Mouse (Mus musculus) cerebellum, adult 9-10 months (tissue): ENCODE measurements around the gene Dscam.

ENCODE experiments used
- DNase-seq: peaks from one replicate; pipeline ENCODE4 v3.0.0; 2022

The Dscam gene

DNA sequence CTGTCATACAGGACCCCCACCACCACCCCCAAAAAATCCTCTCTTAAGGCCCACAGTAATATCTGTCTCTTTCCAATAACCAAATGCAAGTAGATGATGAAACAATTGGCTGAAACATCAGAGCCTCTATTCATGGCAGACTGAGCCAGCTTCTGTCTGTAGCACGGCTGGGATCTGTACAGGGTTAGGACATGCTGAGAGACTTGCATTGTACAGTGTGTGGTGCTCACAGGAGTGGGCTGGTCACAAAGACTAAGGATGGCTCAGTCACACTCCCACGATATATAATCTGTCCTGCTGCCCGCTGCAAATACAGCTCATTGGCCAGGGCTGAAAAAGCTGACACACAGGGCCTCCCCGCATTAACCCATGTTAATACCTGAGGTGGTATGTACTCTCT is 474.7 kb downstream of the Dscam start:
- no peak for DNase-seq

DNA sequence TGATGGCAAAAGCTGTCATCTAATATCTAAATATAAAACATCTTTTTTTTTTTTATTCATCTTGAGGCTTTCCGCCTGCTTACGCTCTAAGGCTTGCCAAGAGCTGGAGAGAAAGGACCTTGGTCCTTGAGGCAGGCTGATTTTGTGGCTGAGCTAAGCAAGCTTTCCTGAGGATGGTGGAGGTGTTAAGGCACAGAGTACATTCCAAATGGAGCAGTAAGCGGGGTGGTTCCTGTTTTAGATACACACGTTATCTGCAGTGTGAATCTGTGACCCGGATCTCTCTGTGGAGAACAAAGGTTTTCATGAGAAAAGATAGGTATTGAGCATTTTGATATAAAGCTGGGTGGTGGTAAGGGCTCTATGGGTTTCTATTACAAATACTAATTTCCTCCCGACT is 479.0 kb downstream of the Dscam start:
- no peak for DNase-seq

DNA sequence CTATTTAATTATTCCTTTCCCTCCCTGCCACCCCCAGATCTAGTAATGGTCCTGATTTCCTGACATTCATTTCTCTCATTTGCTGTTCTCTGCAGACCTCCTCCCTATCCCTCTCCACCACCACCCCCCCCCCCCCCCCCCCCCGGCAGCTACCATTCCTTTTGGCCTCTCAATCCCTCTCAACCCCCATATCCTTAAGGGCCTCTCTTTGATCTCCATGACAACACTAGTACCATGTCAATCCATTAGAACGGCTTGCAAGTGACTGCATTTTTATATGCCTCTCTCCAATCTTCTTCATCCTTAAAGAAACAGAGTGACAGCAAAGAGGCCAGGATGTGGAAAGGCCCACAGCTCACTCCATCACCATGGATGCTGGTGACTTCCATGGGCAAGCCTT is 480.5 kb downstream of the Dscam start:
- DNase-seq = no peak

DNA sequence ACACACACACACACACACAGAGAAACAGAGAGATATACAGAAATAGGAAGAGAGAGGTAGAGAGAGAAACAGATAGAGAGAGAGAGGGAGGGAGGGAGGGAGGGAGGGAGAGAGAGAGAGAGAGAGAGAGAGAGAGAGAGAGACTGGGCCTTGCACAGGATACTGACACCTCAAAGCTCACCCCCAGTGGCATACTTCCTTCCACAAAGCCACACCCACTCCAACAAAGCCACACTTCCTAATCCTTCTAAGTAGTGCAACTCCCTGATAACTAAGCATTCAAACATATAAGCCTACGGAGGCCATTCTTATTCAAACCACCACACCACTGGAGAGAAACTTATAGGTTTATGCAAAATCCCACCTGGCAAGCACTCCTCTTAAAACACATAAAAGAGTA is 481.1 kb downstream of the Dscam start:
- DNase-seq = no peak

DNA sequence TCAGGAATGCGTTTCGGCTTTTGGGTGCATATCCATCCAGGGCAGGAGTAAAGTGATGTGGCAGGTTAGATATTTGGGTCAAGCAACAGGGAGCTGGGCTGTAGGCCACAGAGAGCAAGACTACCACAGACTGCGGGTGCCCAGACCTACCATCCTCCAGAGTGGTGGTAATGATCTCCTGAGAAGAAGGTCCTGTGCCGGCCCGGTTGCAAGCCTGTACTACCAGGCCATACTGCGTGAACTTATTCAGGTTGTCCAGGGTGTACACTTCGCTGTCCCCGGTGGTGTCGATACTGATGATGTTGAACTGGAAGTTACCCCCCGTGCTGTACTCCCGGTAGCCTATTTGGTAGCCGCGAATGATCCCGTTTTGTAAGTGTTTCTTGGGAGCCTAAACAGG is 485.5 kb downstream of the Dscam start:
- DNase-seq = no peak

DNA sequence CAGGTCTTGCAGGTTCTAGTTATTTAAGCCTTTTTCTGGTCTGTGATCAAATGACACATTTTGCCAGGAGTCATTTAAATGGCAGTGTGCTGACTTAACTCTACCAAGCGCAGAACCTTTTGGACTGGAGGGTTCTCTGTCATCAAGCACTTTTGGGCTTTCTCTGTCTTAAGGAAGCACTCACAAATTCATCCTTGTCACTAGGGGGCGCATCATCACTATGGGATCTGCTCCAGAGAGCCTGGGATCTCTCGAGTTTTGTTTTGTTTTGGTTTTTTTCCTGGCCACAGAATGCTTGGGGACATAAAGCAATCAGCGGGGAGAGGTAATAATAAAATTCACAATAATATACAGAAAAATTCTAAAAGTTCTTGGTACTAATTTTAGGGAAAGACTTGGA is 486.0 kb downstream of the Dscam start:
- peak; percentile 65 for DNase-seq

DNA sequence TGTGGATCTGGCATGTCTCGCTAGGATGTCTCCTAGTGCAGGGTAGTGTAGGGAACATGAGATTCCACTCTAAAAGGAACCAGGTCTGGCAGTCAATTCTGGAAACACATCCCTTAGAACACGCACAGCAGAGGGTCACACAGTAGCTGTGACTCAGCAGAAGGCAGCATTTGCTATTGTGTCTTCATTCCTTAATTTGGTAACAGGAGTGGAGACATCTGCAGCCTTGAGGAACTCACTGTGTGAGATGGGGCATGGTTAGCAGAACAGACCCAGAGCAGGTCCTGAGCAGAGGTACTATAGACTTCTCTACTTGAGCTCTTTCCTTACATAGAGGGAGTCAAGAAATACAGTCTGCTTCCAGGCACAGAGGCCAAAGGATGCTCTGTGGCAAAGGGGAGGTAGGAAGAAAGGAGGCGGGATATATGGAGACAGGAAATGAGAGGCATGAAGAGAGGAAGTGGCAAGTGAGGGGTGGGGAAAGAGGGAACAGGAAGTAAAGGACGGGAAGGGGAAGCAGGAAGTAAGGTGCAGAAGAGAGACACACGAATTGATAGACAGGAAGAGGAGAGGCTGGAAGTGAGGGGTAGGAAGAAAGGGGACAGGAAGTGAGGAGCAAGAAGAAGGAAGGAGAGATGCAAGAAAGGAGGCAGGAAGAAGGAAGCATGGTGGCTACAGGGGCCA is 488.1 kb downstream of the Dscam start:
- DNase-seq = no peak

DNA sequence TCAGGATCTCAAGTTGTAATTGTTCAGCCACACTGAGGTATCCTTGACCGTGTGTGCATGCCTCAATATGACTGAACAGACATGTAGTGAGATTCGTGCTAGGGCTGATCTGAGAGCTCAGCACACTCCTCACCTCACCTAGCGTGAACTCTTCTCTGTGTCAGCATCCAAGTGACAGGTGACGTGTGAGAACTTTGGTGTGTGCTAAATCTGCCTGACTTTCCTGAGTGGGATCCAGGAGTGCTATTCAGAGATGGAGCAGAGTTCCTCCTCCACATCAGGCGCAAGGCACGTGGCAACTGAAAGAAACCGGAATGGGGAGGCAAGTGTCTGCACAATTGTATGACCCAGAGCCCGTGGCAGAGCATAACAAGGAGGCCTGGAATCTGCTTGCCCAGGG is 490.6 kb downstream of the Dscam start:
- DNase-seq = no peak

DNA sequence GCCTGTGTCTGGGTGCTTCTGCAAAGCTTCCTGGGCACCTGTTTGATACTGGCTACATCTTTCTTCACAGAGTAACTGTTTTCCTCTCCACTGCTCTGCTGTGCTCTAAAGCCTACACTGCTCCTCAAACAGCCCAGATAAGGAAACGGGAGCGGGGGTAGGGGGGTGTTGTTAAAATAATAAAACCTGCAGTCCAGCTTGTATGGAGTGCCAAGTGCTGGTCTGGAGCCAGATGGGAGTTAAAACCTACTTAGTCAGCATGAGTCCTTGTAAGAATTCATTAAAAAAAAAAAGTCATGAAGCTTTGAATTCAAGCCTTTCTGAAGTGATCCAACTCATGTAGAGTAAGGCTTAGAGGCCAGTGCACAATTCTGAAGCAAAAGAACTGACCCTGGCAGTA is 493.1 kb downstream of the Dscam start:
- DNase-seq = no peak

DNA sequence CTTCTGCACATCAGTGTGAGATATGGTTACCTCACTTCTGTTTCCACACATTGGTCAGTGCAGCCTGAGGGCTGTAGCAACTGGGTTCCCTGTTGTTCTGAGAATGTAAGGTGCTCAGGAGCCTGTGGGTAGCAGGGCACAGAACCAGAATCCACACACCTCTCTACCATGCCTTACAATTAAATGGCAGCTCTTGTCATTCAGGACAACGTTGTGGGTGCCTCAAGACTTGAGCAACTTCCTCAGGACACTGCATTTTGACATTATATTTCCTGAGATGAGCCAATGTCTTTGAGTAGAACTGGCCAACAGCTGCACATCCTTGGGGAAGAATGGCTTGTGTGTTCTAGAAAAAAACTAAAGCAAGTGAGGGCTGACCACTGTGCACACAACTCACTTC is 493.9 kb downstream of the Dscam start:
- no peak for DNase-seq

DNA sequence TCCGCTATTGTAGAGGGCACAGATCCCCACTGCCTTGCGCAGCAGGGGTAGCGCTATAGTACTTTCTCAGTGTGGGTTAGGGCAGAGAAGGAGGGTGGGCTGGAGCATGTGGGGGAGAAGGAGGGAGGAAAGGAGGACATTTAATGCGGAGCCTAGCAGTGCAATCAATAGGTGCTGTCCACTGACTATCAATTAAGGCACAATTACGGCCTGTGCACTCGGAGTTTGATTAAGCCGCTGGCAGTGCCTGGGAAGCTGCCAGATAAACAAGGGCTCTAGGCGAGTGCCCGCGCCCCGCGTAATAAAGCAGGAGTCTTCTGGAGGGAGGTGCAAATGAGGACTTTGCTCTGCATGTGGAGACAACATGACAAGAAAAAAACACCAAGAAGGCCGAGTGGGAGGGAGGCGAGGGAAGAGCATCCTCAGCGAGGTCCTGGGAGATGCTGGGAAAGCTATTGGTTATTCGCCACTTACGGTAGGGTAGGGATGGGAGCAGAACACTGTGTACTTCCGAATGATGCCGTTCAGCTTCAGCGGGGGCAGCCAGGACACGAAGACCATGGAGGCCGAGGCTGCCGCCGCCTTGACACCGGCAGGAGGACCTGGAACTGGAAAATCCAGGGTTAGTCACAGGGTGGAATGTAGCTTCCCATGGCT is 497.2 kb downstream of the Dscam start:
- DNase-seq = no peak

DNA sequence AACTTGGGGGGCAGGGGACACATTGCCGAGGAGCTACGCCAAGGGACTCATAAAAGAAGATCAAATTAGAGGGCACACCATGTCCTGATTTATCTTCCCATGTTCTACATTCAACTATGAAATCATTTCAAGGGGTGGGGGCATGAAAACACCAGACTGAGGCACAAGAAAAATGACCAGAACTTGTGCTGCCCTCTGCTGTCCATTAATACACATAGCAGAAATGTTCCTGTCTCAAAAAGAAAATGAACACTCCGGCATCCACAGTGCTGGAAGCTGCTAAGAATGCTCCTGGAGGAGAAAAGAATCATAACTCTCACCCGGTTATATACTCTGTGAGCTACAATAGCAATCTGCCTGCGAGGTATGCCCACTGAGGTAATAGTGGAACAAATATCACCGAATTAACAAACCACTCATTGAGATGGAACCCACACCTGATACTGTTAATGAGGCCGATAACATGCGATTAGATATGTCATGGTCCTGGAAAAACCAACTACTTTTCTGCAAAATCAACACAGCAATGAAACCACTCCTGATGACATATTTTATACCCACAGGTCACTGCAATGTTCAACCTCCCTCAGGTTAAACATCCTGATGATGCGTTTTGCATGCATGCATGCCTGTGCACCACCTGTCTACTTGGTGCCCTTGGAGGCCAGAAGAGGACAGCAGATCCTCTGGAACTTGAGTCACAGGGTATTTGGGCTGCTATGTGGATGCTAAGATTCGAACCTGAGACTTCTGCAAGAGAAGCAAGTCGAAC is 498.8 kb downstream of the Dscam start:
- DNase-seq = peak; percentile 58

DNA sequence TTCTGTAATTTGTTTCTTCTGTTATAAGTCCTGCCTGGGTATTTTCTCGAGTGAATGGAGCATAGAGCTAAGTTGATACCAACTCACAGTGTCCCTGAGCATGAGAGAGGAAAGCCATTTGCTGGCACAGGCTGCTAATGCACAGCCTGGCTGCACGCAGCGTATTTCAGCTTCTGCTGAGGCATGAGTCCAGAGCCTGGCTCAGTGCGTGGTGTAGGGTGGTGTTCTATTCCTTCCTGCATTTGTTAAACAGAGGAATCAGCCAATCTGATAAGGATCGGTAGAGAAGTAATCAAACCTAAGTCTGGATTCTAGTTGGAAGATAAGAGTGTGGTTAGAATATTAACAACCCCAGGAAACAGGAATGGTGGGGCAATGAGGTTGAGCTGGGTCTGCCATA is 500.8 kb downstream of the Dscam start:
- DNase-seq = no peak

DNA sequence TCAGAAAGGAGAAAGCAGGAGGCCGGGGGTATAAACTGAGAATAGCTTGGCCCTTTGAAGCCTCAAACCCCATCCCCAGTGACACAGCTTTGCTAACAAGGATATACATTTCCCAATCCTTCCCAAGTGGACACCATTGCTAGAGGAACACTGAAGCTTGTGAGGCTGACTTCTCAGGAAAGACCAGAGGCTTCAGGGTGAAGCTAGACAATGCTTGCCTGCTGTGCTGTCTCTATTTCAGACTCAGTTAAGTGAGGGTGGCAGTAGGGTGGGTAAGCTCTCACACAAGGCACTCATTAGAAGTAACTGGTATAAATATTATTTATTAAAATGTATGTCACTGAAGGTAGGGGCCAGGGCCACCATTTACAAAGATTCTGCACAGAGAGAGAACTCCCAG is 502.1 kb downstream of the Dscam start:
- DNase-seq = no peak

DNA sequence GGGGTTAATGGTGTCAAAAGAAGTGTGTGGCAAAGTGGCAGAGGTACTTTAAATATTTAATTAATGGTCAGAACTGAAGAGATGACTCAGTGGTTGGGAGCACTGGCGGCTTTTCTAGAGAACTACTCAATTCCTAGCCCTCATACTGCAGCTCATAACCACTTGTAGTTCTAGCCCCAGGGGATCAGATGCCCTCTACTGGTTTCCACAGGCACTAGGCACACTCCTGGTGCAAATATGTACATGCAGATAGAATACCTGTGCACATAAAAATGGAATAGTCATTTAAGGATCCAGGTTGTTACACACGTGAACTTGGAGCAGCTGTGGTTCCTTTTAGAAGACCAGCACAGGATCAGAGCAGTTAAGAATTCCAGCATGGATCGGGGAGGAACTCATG is 509.5 kb downstream of the Dscam start:
- no peak for DNase-seq

DNA sequence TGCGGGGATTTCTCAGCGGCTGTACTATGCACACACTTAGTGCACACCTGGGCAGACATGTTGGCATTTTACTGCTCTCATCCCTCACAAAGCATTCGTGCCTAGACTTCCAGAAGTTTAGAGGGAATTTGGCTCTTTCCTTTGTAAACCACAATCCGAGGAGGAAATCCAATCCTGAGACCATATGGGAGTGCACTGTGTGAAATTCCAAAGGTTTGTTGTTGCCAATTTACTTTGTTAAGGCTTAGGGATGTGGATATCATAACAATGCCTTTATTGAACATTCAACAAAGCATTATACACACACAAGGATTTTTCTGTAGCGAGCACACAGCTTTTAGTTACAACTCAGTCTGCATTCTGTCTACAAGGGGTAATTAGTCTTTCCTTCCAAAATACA is 511.3 kb downstream of the Dscam start:
- no peak for DNase-seq

DNA sequence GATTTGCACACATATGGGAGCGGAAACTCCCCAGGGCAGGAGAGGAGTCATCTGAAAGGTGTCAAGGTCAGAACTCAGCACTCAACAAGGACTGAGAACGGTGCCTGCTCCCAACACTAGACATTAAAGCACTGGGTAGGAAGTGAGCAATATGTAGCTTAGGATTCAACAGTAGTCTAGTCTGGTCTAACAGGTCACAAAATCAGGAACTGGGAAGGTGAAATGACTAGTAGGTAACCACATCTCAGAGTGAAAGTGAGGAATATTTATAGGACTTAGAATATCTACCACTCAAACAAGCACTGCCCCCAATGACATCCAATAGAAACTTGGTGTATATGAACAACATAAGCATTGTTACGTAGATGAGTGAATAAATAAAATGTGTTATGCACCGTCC is 515.0 kb downstream of the Dscam start:
- DNase-seq = no peak

DNA sequence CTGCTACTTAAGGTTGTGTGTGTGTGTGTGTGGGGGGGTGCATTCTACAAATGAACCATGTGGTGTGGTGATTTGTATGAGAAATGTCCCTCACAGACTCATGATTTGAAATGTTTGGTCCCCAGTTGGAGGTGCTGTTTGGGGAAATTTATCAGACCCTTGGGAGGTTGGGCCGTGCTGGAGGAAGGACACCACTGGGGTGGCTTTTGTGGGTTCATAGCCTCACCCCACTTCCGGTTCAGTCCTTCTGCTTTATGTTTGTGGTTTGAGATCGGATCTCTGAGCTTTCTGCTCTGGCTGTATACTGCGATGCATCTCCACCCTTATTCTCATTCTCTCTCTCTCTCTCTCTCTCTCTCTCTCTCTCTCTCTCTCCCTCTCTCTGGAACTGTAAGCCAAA is 516.5 kb downstream of the Dscam start:
- DNase-seq = no peak

DNA sequence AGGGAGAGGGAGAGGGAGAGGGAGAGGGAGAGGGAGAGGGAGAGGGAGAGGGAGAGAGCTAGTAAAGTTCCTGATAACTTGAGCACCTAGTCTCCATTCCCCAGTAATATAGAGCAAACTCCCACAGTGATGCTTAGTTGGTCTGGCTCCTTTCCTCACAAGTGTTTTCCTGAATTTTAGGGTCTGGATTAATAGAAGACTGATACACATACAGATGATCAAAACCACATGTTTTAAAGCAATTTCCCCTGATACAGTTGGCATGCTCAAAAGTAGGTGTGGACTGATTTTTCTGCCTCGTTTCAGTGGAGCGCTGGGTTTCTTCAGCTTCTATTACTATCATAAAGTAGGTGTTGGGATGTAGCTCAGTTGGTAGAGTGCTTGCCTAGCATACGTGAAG is 519.1 kb downstream of the Dscam start:
- no peak for DNase-seq

DNA sequence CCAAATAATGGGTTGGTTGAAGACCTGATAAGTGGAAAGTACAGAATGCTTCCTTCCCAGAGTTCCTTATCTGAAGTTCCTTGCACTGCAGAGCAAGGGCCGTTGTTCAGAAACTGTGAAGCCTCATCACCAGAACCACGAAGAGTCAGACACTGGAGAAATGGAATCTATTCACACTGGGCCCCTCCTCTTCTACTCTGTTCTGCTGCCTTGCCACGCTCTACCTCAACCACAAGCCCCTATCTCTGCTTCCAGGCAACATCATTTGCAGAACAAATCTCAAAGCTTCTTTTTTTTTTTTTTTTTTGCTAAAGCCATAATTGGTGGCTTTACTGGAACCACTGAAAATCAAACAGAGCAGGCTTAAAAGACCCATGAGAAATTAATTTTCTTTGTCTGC is 530.5 kb downstream of the Dscam start:
- no peak for DNase-seq

DNA sequence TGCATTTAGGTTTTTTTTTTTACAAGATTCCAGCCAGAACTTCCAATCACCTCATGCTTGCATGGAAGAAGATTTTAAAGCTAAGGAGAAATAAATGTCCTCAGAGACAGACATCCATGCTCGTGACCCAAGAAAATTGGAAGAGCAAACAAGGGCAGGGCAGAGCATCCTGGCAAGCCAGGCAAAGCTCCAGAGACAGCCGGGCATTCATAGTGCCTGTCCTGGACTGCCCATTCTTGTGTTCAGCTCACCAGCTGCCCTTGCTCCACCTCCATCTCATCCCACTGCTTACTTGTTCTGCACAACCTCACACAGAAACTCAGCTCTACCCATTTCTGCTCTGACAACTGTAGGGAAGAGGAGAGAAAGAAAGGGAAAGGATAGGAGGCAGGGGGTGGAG is 534.6 kb downstream of the Dscam start:
- no peak for DNase-seq

DNA sequence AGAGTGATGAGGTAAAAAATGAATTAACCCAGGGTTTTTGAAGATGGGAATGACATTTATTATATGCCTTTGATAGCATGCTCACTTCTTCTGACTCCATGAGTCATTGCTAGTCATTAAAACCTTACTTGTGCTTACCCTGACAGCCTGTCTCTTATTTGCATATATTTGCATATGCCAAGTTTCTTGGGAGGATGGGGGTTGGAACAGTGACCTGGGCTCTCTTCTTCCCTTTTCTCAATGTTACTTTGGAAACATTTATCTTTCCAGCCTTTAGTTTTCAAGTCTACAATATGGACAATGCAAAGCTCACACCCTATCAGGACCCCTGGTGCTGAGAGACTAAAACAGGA is 535.8 kb downstream of the Dscam start:
- no peak for DNase-seq

DNA sequence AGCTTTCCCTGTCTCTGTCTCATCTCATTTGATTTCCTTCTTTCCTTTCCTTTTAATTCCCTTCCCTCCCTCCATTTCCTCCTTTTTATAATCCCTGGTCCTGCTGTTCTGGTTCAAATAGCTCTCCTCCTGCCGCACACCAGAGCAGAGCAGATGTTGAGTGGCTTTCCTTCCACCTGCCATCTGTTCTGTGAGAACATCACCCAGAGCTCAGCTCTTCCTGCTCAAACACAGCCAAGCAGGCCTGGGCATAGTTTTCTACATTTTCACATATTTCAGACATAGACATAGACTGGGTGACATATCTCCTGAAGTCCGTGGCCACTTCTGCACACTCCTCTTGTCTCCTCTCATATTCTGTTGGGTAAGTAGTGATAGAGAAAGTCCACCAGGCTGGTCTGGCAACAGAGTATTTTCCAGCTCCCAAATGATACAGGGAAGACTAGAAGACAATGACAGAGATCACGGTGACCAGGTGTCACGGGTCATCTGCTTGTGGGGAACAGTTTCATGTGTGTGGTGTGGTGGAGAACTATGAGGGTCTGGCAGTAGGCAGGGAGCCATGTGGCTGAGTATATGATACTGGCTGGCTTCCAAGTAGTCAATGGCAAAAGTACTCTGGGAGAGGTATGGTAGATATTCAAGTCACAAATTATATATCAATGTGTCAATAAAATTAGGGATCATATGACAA is 536.3 kb downstream of the Dscam start:
- DNase-seq = no peak

DNA sequence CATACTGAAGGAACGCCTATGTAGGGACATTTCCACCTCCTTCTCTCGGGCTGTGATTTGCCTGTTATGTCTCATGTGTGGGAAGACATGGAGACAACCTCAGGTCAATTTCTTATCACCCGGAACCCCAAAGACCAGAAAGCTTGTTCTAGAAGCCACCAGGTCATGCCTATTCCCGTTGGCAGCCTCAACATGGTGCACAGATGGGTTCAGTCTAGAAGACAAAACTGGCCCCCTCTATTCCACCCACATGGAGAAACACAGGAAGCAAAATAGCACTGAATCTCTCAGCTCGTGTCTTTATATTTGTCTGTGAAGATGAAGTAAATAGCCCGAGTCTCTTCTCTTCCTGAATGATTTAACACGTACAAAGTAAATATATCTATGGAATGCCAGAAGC is 540.3 kb downstream of the Dscam start:
- DNase-seq = no peak
